Mouse (Mus musculus) spleen, adult 2 months (tissue): ENCODE measurements around the gene Pcx.

Source experiments
- CTCF ChIP-seq: fragments of 200-500 bp; IDR thresholded peaks from 2 replicates; pipeline ENCODE4 v1.5.1; 2011; ENCODE audit warnings: mild to moderate bottlenecking, inconsistent platforms; ENCODE audit not compliant: insufficient read depth, insufficient read length, insufficient replicate concordance; ENCODE audit errors: extremely low read depth
- POLR2A ChIP-seq: fragments of 200-500 bp; IDR thresholded peaks from 2 replicates; pipeline ENCODE4 v1.6.1; 2011; ENCODE audit warnings: low read depth, low read length, inconsistent platforms

GRCm38 (mm10) chr19:4567665-4568064, 57.4 kb downstream of the Pcx start:
- TF ChIP-seq POLR2A (no peak), CTCF (no peak)
